Mouse (Mus musculus): Measurements from ENCODE around the gene Trim15. TPM values are rescaled to one million over a fixed set of nuclear protein-coding genes. Genes with fewer than 3 reads are reported as not detected.
A peak's percentile ranks its signal among the peaks of the same experiment; 100 is the strongest.

Trim15 gene
- total RNA-seq, 2 experiments from 2014 or later: not detected

GRCm38 (mm10) chr17:36830470-36830869 is 36.5 kb downstream of the Trim15 start:
- DNase-seq (ENCODE audit: low spot score in 2 of 2): no peak

DNA sequence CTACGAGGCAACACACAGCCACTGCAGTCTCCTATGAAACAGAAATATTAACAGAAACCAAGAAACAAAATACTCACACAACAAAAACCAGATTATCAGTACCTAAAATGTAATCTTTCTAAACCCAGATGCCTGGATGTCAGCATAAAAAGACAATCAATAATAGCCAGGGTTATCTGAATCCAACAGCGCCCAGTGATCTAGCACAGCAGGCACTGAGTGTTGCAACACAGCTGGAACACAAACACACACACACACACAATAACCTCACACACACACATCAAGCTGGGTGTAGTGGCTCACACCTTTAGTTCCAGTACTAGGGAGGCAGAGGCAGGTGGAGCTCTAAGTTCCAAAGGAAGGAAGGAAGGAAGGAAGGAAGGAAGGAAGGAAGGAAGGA is 38.5 kb downstream of the Trim15 start:
- no peak for DNase-seq (ENCODE audit: low spot score in 2 of 2)

DNA sequence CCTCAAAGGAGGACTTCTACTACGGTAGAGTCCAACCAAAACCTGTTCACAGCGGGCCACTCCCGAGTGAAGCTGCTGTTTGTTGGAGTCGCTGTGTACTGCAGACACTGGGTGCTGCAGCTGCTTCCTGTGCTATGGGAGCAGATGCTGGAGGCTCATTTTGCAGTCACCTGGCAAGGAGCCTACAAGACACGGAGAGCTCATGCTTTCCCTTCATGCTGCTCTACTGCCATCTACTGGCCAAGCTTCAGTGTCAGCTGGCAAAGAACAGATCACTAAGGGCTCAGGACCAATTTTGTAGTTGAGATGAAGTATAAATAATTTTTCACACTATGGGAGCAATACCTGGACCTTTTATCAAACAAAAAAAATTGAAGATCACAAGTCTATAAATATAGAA is 41.0 kb downstream of the Trim15 start:
- peak; percentile 87 to 94 for DNase-seq (ENCODE audit: low spot score in 2 of 2)

DNA sequence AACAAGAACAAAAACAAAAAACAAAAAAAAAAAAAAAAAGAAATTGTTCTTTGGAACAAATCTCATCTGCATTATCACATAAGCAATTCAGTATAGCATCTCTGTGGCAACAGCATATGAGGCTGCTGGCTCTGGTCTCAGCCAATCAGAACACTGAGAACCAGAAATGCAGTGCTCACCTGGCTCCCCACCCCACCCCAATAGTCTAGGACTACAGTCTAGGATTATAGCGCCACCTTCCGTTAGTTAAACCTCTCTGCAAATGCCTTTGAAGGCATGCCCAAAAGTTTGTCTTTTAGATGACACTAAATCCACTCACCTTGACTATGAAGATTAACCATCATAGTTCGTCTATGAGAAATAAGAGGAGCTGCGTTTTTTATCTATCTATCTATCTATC is 41.5 kb downstream of the Trim15 start:
- DNase-seq (ENCODE audit: low spot score in 2 of 2): peak in 1 of 2 experiments; percentile 12

DNA sequence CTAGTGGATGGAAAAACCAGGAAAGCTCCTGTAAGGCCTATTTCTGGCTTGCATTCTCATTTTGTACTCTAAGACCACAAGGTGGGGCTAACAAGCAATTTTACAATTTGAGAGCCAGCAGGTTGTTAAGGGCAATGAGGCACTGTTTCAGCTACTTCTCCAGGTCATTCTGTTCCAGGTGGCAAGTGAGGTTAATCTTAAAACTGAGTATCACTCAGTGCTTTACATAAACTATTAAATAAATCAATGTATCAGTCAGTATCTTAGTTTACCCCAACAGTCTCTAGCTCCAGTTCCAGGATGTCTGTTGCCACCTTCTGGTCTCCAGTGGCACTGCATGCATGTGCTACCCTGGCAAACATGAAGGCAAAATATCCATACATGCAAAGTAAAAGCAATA is 43.0 kb downstream of the Trim15 start:
- peak; percentile 40 to 41 for DNase-seq (ENCODE audit: low spot score in 2 of 2)

GRCm38 (mm10) chr17:36811871-36812270 is 55.1 kb downstream of the Trim15 start, which contains the start of gene H2-M10.6:
TSS of gene H2-M10.6 (plus strand) at chr17:36812171.
- no peak for DNase-seq (ENCODE audit: low spot score in 2 of 2)

Other genes with a start within 250 kb of the Trim15 start
- gene H2-M9, start 224.5 kb downstream of the Trim15 start, total RNA-seq (2021): not detected
- not detected for gene H2-M1, start 195.0 kb downstream of the Trim15 start, total RNA-seq (2021)
- not detected for gene H2-M10.5, start 94.3 kb downstream of the Trim15 start, total RNA-seq (2021)
- not detected for gene H2-M10.6, start 55.0 kb downstream of the Trim15 start, total RNA-seq (2021)
- 10 to 100 TPM; 20.1 to 20.2 TPM for gene Trim26, start 30.1 kb downstream of the Trim15 start, total RNA-seq (2021)
- gene Trim10, start 2.4 kb upstream of the Trim15 start, total RNA-seq (2021): not detected
- under 1 TPM in 1 of 2 experiments, not detected in 1; 0.40 TPM for gene Trim40, start 22.9 kb upstream of the Trim15 start, total RNA-seq (2021)
- gene Trim31, start 30.9 kb upstream of the Trim15 start, total RNA-seq (2021): not detected
- gene Rnf39, start 75.7 kb upstream of the Trim15 start, total RNA-seq (2021): 10 to 100 TPM in 1 of 2 experiments, 1 to 10 TPM in 1; 9.9 to 12.4 TPM
- 100 to 1,000 TPM; 136 to 142 TPM for gene Ppp1r11, start 84.5 kb upstream of the Trim15 start, total RNA-seq (2021)
- gene Znrd1, start 91.3 kb upstream of the Trim15 start, total RNA-seq (2021): 10 to 100 TPM; 32.1 to 34.6 TPM
- 1 to 10 TPM; 5.5 to 6.6 TPM for gene Znrd1as, start 91.4 kb upstream of the Trim15 start, total RNA-seq (2021)
- under 1 TPM; 0.40 to 0.58 TPM for gene 2410137M14Rik, start 114.0 kb upstream of the Trim15 start, total RNA-seq (2021)
- 1 to 10 TPM; 1.1 to 1.4 TPM for gene H2-M5, start 122.3 kb upstream of the Trim15 start, total RNA-seq (2021)
- gene Zfp57, start 134.0 kb upstream of the Trim15 start, total RNA-seq (2021): 10 to 100 TPM; 12.2 to 12.3 TPM
- 10 to 100 TPM; 21.3 to 24.8 TPM for gene Mog, start 156.2 kb upstream of the Trim15 start, total RNA-seq (2021)
- gene Gabbr1, start 178.8 kb upstream of the Trim15 start, total RNA-seq (2021): 100 to 1,000 TPM; 685 to 702 TPM
- not detected for gene Olfr90, start 221.3 kb upstream of the Trim15 start, total RNA-seq (2021)
- gene Olfr91, start 231.1 kb upstream of the Trim15 start, total RNA-seq (2021): not detected

All from left cerebral cortex, adult 18-20 months (tissue).